Mouse (Mus musculus) midbrain, embryonic 12.5 days (tissue): ENCODE measurements around the gene Atxn1. TPM values are rescaled to one million over a fixed set of nuclear protein-coding genes. Genes with fewer than 3 reads are reported as not detected.

Experiments used
- ATAC-seq: fragments of 200-750 bp; cut with Nextera tagmentation; 2 replicates; pipeline ENCODE4 v1.8.0; 2017; ENCODE audit warnings: low read depth, moderate TSS enrichment, moderate library complexity; ENCODE audit not compliant: low FRiP score
- H3K27ac ChIP-seq: fragments of 300-500 bp; sonication (generic); replicated peaks from 2 replicates; pipeline ENCODE4 v1.5.1; 2016; ENCODE audit warnings: mild to moderate bottlenecking
- H3K27me3 ChIP-seq: fragments of 300-500 bp; sonication (generic); 2 replicates; pipeline ENCODE4 v1.6.1; 2016; ENCODE audit warnings: mild to moderate bottlenecking
- H3K36me3 ChIP-seq: fragments of 300-500 bp; sonication (generic); 2 replicates; pipeline ENCODE4 v1.6.1; 2016
- H3K4me1 ChIP-seq: fragments of 300-500 bp; sonication (generic); 2 replicates; pipeline ENCODE4 v1.6.1; 2016
- H3K4me2 ChIP-seq: fragments of 300-500 bp; sonication (generic); replicated peaks from 2 replicates; pipeline ENCODE4 v1.6.1; 2016; ENCODE audit warnings: mild to moderate bottlenecking, moderate library complexity
- H3K4me3 ChIP-seq: fragments of 300-500 bp; sonication (generic); 2 replicates; pipeline ENCODE4 v1.5.1; 2016; ENCODE audit warnings: mild to moderate bottlenecking
- H3K9ac ChIP-seq: fragments of 300-500 bp; sonication (generic); replicated peaks from 2 replicates; pipeline ENCODE4 v1.6.1; 2016; ENCODE audit warnings: mild to moderate bottlenecking, moderate library complexity
- H3K9me3 ChIP-seq: fragments of 300-500 bp; sonication (generic); 2 replicates; pipeline ENCODE4 v1.6.1; 2016; ENCODE audit warnings: mild to moderate bottlenecking
- WGBS: fragments of 180-500 bp; shearing (Covaris S2); methylation state at CpG from one replicate; pipeline ENCODE4 v1.1.7; 2016; 5-methylcytosine and 5-hydroxymethylcytosine counted together
- polyA plus RNA-seq: library from polyadenylated mRNA; unstranded; fragments of >200 nt; fragmentation: Nextera tagmentation; extraction: Ambion mirVana; gene quantifications from 2 replicates; pipeline ENCODE4 v1.2.1, GENCODE M21; 2016

Gene Atxn1
- polyA plus RNA-seq, 1 experiment from 2014 or later, result 4.2 TPM

DNA sequence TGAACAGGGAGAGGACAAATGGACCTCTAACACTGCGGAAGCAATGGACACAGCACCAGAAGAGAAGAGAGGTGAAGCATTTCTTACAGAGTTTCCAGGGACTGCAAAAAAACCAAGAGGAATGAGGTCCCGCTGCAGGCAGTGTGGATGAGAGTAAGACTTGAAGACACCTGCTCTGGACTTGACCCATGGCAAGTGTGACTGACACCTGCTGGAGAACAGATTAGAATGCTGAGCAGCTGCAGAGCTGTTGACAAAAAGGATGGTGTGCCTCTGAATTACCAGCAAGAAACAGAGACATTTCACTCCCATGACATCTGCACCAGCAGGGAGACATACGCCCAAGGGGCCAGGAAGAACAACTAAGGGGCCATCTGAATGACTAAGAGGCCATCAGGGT is 196.6 kb downstream of the Atxn1 start:
- WGBS, result 82% methylated on average over 3 of the region's 3 CpGs
- Histone ChIP-seq H3K4me1 (no peaks in the 10 kb centered on the region), H3K27me3 (no peaks in the 10 kb centered on the region), H3K4me3 (no peak overlapping the region), H3K9ac (no peak overlapping the region), H3K9me3 (no peaks in the 10 kb centered on the region), H3K36me3 (no peaks in the 10 kb centered on the region), H3K4me2 (no peak overlapping the region), H3K27ac (no peak overlapping the region)
- ATAC-seq, result no peak

- ATAC-seq, result no peak
- Histone ChIP-seq H3K9me3 (no peaks in the 10 kb centered on the region), H3K4me1 (no peaks in the 10 kb centered on the region), H3K27me3 (no peaks in the 10 kb centered on the region), H3K36me3 (no peaks in the 10 kb centered on the region), H3K4me2 (no peak overlapping the region), H3K27ac (no peak overlapping the region), H3K9ac (no peak overlapping the region), H3K4me3 (no peak overlapping the region)
- 90% methylated on average over 5 of the region's 5 CpGs for WGBS
These were observed 200.5 kb downstream of the Atxn1 start for GRCm38 (mm10) chr13:45764354-45764753.

DNA sequence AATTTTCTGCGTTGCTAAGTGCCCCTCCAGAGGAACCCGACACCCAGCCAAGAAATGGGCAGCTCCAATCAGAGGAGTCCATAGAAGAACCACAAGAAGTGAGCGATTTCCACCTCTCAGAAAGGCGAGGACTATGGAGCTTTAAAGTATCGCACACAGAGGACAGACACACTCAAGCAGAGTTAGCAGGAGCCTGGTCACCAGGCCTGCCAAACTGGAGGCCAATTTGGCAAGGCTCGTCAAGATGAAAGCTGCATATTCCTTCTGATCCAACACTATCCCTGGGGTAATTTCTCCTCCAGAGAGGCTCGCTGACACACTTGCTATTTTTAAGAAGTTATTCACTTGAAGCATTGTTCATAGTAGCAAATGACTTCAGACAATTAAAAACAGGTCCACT is 202.5 kb downstream of the Atxn1 start:
- H3K9ac ChIP-seq, result no peak overlapping the region
- WGBS, result 79% methylated on average over 7 of the region's 7 CpGs
- no peaks in the 10 kb centered on the region for H3K4me1 ChIP-seq
- ATAC-seq, result no peak
- H3K27me3 ChIP-seq, result no peaks in the 10 kb centered on the region
- H3K27ac ChIP-seq, result no peak overlapping the region
- no peaks in the 10 kb centered on the region for H3K9me3 ChIP-seq
- H3K4me2 ChIP-seq, result no peak overlapping the region
- no peaks in the 10 kb centered on the region for H3K36me3 ChIP-seq
- no peak overlapping the region for H3K4me3 ChIP-seq

- Histone ChIP-seq H3K4me2 (no peak overlapping the region), H3K4me3 (no peak overlapping the region), H3K27me3 (no peaks in the 10 kb centered on the region), H3K9me3 (no peaks in the 10 kb centered on the region), H3K36me3 (no peaks in the 10 kb centered on the region), H3K9ac (no peak overlapping the region), H3K4me1 (peaks cover 6% of the 10 kb centered on the region; the same call in 1 of the 2 replicates), H3K27ac (no peak overlapping the region)
- no peak for ATAC-seq
- WGBS, result 83% methylated on average over 1 of the region's 1 CpGs
These were observed 210.3 kb downstream of the Atxn1 start for GRCm38 (mm10) chr13:45754483-45754882.

DNA sequence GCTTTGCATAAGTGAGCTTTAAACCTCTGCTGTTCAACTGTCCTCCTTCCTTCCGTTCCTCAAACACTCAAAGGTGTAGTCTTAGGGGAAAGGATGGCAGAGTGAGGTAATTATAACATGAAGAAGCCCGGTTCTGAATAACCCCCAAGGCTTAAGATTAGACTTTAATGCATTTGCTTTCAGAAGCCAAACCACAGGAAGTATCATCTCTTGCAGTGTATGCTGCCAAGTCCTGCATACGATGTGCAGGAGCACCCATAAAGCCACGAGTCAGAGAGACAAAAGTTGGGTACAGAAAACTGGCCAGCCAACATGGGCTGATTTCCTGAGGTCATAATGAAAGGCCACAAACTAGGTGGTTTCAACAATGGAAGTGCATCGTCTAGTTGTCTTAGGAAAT is 212.3 kb downstream of the Atxn1 start:
- H3K4me3 ChIP-seq, result no peak overlapping the region
- no peak overlapping the region for H3K4me2 ChIP-seq
- no peak overlapping the region for H3K27ac ChIP-seq
- H3K9ac ChIP-seq, result no peak overlapping the region
- H3K9me3 ChIP-seq, result no peaks in the 10 kb centered on the region
- no peaks in the 10 kb centered on the region for H3K27me3 ChIP-seq
- H3K4me1 ChIP-seq, result peaks cover 6% of the 10 kb centered on the region; the same call in 1 of the 2 replicates
- 73% methylated on average over 5 of the region's 5 CpGs for WGBS
- H3K36me3 ChIP-seq, result no peaks in the 10 kb centered on the region
- ATAC-seq, result no peak

GRCm38 (mm10) chr13:45751231-45751630 is 213.6 kb downstream of the Atxn1 start:
- no peak for ATAC-seq
- WGBS, result 76% methylated on average over 2 of the region's 2 CpGs
- Histone ChIP-seq H3K4me1 (peaks cover 10% of the 10 kb centered on the region; the same call in 1 of the 2 replicates), H3K9ac (no peak overlapping the region), H3K27ac (no peak overlapping the region), H3K36me3 (no peaks in the 10 kb centered on the region), H3K9me3 (no peaks in the 10 kb centered on the region), H3K4me3 (no peak overlapping the region), H3K4me2 (no peak overlapping the region), H3K27me3 (no peaks in the 10 kb centered on the region)

DNA sequence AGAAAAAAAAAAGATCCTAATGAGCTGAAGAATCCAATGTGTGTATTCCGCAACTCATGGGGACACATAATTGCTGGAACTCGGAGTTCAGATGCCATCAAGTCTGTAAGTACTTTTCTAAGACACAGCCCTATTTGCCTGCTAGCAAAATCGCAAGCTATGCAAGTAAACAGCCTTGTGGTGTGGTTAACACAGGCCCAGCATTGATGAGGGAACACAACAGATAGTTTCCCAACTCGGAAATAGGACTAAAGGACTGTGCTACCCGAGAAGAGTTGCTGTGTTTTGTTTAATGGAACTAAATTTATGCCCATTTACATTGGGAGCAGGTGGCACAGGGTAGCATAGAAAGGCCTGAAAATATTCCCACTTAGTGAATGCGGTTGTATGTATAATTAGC is 214.2 kb downstream of the Atxn1 start:
- no peak for ATAC-seq
- Histone ChIP-seq H3K27me3 (no peaks in the 10 kb centered on the region), H3K36me3 (no peaks in the 10 kb centered on the region), H3K4me3 (no peak overlapping the region), H3K9ac (no peak overlapping the region), H3K9me3 (no peaks in the 10 kb centered on the region), H3K27ac (no peak overlapping the region), H3K4me1 (peaks cover 13% of the 10 kb centered on the region), H3K4me2 (no peak overlapping the region)
- WGBS, result 76% methylated on average over 6 of the region's 6 CpGs

- ATAC-seq, result no peak
- Histone ChIP-seq H3K9me3 (no peaks in the 10 kb centered on the region), H3K36me3 (no peaks in the 10 kb centered on the region), H3K4me2 (no peak overlapping the region), H3K4me3 (no peak overlapping the region), H3K4me1 (peaks cover 13% of the 10 kb centered on the region), H3K27me3 (no peaks in the 10 kb centered on the region), H3K27ac (no peak overlapping the region), H3K9ac (no peak overlapping the region)
- WGBS, result 54% methylated on average over 1 of the region's 1 CpGs
These were observed 214.9 kb downstream of the Atxn1 start for GRCm38 (mm10) chr13:45749937-45750336.

GRCm38 (mm10) chr13:45749222-45749621 is 215.6 kb downstream of the Atxn1 start:
- H3K9ac ChIP-seq, result no peak overlapping the region
- no peaks in the 10 kb centered on the region for H3K36me3 ChIP-seq
- WGBS, result 84% methylated on average over 8 of the region's 8 CpGs
- no peak overlapping the region for H3K4me2 ChIP-seq
- H3K9me3 ChIP-seq, result no peaks in the 10 kb centered on the region
- H3K4me3 ChIP-seq, result no peak overlapping the region
- ATAC-seq, result no peak
- H3K4me1 ChIP-seq, result peaks cover 13% of the 10 kb centered on the region
- no peak overlapping the region for H3K27ac ChIP-seq
- H3K27me3 ChIP-seq, result no peaks in the 10 kb centered on the region

DNA sequence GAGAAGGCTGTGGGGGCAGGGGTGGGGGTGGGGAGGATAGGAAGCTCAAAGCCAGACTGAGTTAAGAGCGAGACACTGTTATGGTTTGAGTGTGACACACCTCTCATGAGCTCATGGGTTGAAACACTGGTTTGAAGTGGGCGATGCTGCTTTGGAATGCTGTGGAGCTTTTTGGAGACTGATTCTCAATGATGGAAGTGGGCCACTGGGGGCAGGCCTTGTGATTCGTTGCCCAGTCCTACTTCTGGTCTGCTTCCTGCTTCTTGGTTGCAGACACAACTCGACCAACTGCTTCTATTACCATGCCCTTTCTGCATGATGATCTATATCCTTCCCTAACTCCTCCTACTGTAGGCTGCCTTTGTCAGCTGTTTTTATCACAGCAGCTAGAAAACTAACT is 216.1 kb downstream of the Atxn1 start:
- Histone ChIP-seq H3K4me3 (no peak overlapping the region), H3K36me3 (no peaks in the 10 kb centered on the region), H3K4me1 (peaks cover 17% of the 10 kb centered on the region), H3K27me3 (no peaks in the 10 kb centered on the region), H3K4me2 (no peak overlapping the region), H3K9ac (no peak overlapping the region), H3K27ac (no peak overlapping the region), H3K9me3 (no peaks in the 10 kb centered on the region)
- no peak for ATAC-seq
- 83% methylated on average over 4 of the region's 4 CpGs for WGBS

DNA sequence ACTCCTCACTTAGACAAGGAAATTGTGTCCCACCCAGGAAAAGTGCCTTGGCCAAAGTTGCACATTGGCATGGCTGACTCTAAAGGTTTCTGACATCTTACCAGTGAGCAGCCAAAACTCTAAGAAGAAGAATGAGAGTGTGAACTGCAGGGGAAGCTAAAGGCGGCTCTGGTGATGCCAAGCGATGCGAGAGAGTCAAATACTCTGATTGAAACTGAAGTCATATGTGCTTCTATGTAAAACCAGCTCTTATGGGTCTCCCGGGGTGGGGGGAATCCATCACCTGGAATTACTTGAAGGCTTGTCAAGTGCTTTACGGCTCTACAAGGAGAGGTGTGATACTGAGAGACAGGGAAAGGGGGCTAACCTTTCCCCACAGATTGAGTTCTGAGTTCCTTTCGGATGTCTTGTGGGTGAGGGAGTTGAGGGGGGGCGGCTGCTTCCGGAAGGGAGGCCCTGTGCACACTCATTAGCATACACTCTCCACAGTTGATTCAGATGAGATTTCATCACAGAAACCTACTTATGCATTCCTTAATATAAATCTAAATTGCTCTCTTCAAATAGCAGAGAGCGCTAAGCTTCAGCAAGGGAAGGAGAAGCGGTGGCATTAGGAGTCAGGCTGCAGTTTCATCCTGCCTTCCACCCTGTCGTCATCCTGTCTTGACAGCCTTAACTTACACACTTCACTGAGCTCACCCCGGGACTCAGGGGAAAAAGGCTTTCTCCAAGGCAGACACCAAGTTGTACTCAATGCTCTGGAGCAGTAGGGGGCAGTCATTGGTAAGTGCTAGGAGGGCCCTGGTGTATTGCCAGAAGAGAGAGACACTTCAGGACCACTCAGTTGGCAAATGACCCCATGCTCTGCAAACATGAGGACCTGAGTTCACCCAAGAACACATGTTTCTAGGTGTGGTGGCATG is 218.7 kb downstream of the Atxn1 start:
- no peak overlapping the region for H3K27ac ChIP-seq
- WGBS, result 67% methylated on average over 12 of the region's 12 CpGs
- no peaks in the 10 kb centered on the region for H3K9me3 ChIP-seq
- no peak overlapping the region for H3K9ac ChIP-seq
- H3K36me3 ChIP-seq, result no peaks in the 10 kb centered on the region
- no peak overlapping the region for H3K4me3 ChIP-seq
- H3K4me2 ChIP-seq, result no peak overlapping the region
- H3K4me1 ChIP-seq, result peaks cover 17% of the 10 kb centered on the region
- no peaks in the 10 kb centered on the region for H3K27me3 ChIP-seq
- no peak for ATAC-seq

GRCm38 (mm10) chr13:45744803-45745432 is 219.9 kb downstream of the Atxn1 start:
- no peak for ATAC-seq
- WGBS, result 85% methylated on average over 7 of the region's 7 CpGs
- Histone ChIP-seq H3K27me3 (no peaks in the 10 kb centered on the region), H3K27ac (no peak overlapping the region), H3K4me2 (no peak overlapping the region), H3K9ac (no peak overlapping the region), H3K4me1 (peaks cover 11% of the 10 kb centered on the region; the same call in 1 of the 2 replicates), H3K9me3 (no peaks in the 10 kb centered on the region), H3K36me3 (no peaks in the 10 kb centered on the region), H3K4me3 (no peak overlapping the region)
